In genomic region chr9:115976901-115977300, GRCm38 (mm10) we compare ENCODE assay signal across 23 mouse cellular contexts.
"Had no signal": no experiment of that assay in that cellular context is flagged by ENCODE, and none has a peak within 500 bp of the region (broad histone marks: within the 10 kb centered on the region; RNA-seq: fewer than 3 reads in every experiment).

No protein-coding gene starts in this region.

- H3K36me3 ChIP-seq: limb, embryonic 10.5 days; limb, embryonic 13.5 days; liver, embryonic 12.5 days; liver, embryonic 15.5 days; lung, embryonic 15.5 days; midbrain, embryonic 10.5 days; stomach, embryonic 15.5 days had no signal

- H3K9ac ChIP-seq: limb, embryonic 13.5 days; liver, embryonic 12.5 days; liver, embryonic 15.5 days; lung, embryonic 15.5 days; midbrain, embryonic 13.5 days; stomach, embryonic 15.5 days had no signal

- ATAC-seq: liver, embryonic 12.5 days; midbrain, embryonic 13.5 days; midbrain, embryonic 16.5 days had no signal

- H3K4me1 ChIP-seq: limb, embryonic 13.5 days; liver, embryonic 12.5 days; liver, embryonic 15.5 days; lung, embryonic 15.5 days; megakaryocyte, embryonic 14.5 days; stomach, embryonic 15.5 days had no signal

- H3K4me3 ChIP-seq: layer of hippocampus, adult 2 months; limb, embryonic 10.5 days; limb, embryonic 13.5 days; liver, embryonic 12.5 days; liver, embryonic 15.5 days; lung, embryonic 15.5 days; megakaryocyte, embryonic 14.5 days; midbrain, embryonic 10.5 days; midbrain, embryonic 13.5 days; myocyte; stomach, embryonic 15.5 days had no signal

- DNase-seq: kidney, adult 11 months; kidney, adult 9 months; kidney, postnatal 25 days; layer of hippocampus, postnatal 36 days; liver; lung, adult 18-20 months; lung, postnatal 10 days; lung, postnatal 36 days; right cerebral cortex, postnatal 25 days; spleen, adult 18-20 months; thymus, postnatal 25 days had no signal

- H3K9me3 ChIP-seq: limb, embryonic 10.5 days; liver, embryonic 12.5 days; stomach, embryonic 15.5 days had no signal

- H3K27me3 ChIP-seq: limb, embryonic 13.5 days; liver, embryonic 12.5 days; liver, embryonic 15.5 days; lung, embryonic 15.5 days; megakaryocyte, embryonic 14.5 days; midbrain, embryonic 13.5 days; stomach, embryonic 15.5 days had no signal

- H3K27ac ChIP-seq: layer of hippocampus, adult 2 months; limb, embryonic 10.5 days; limb, embryonic 13.5 days; liver, embryonic 12.5 days; liver, embryonic 15.5 days; lung, embryonic 15.5 days; midbrain, embryonic 10.5 days; midbrain, embryonic 13.5 days; stomach, embryonic 15.5 days had no signal

- H3K4me2 ChIP-seq: limb, embryonic 13.5 days; liver, embryonic 12.5 days; liver, embryonic 15.5 days; lung, embryonic 15.5 days; midbrain, embryonic 13.5 days; stomach, embryonic 15.5 days had no signal
